Mouse (Mus musculus) retina, postnatal 1 day (tissue): ENCODE results near the gene Rpl39l.
A peak's percentile ranks its signal among the peaks of the same experiment; 100 is the strongest.
"Not testable (repeated sequence)": the region's sequence is repeated elsewhere in the genome, so short reads cannot be mapped to it uniquely, and the experiment has no call there.

Experiments used
- DNase-seq: peaks from one replicate; pipeline ENCODE4 v3.0.0-alpha.2; 2012

The Rpl39l gene

GRCm38 (mm10) chr16:10170005-10170404, at the start of gene Rpl39l:
Rpl39l (plus strand) TSS chr16:10170226.
- no peak for DNase-seq

GRCm38 (mm10) chr16:10127586-10127985, 42.4 kb upstream of the Rpl39l start:
- DNase-seq, result no peak

- DNase-seq, result no peak
Measured at GRCm38 (mm10) chr16:10129052-10129911, 40.7 kb upstream of the Rpl39l start.

- no peak for DNase-seq
Measured at GRCm38 (mm10) chr16:10143166-10143565, 26.9 kb upstream of the Rpl39l start.

- DNase-seq, result no peak
Measured at GRCm38 (mm10) chr16:10147401-10147800, 22.6 kb upstream of the Rpl39l start.

- DNase-seq, result no peak
Measured at GRCm38 (mm10) chr16:10169123-10169905, 712 bp upstream of the Rpl39l start.

GRCm38 (mm10) chr16:10171276-10171675, 1.2 kb downstream of the Rpl39l start:
- DNase-seq, result no peak

GRCm38 (mm10) chr16:10172179-10172820, 2.3 kb downstream of the Rpl39l start:
- DNase-seq, result no peak

- not testable (repeated sequence) for DNase-seq
Measured at GRCm38 (mm10) chr16:10187461-10187860, 17.4 kb downstream of the Rpl39l start.

GRCm38 (mm10) chr16:10192679-10193506, 22.9 kb downstream of the Rpl39l start, which contains the start of gene Atf7ip2:
Atf7ip2 (plus strand) TSS chr16:10192712.
- DNase-seq, result peak; percentile 93

- DNase-seq, result no peak
Measured at GRCm38 (mm10) chr16:10208777-10209176, 38.8 kb downstream of the Rpl39l start.

GRCm38 (mm10) chr16:10216366-10216765, 46.3 kb downstream of the Rpl39l start:
- not testable (repeated sequence) for DNase-seq

- DNase-seq, result not testable (repeated sequence)
Measured at GRCm38 (mm10) chr16:10217020-10217419, 47.0 kb downstream of the Rpl39l start.
